Mouse (Mus musculus) embryonic fibroblast, embryonic 13.5 days (primary cell): ENCODE results near the gene Scnn1a.

Experiments
- CTCF ChIP-seq: IDR thresholded peaks from 2 replicates; pipeline ENCODE4 v1.5.1; 2011; ENCODE audit warnings: mild to moderate bottlenecking, control low read depth, low read length, moderate library complexity, borderline replicate concordance; ENCODE audit not compliant: insufficient read depth
- POLR2A ChIP-seq: IDR thresholded peaks from 2 replicates; pipeline ENCODE4 v1.6.1; 2011; ENCODE audit warnings: low read depth, mild to moderate bottlenecking, control low read depth, low read length, moderate library complexity

- TF ChIP-seq CTCF (no peak), POLR2A (no peak)
Measured at GRCm38 (mm10) chr6:125317077-125317476, 3.4 kb upstream of the Scnn1a start.
